Mouse (Mus musculus) embryo, embryonic 9.5 days (tissue): ENCODE data around the gene Fhod1.

Source experiments
- DNase-seq: peaks from one replicate; pipeline ENCODE4 v3.0.0-alpha.2; 2017; ENCODE audit errors: extremely low spot score

Gene Fhod1

GRCm38 (mm10) chr8:105349096-105349771 is 1.5 kb upstream of the Fhod1 start:
- DNase-seq = peak; percentile 69

- DNase-seq = peak; percentile 83
These were observed 820 bp upstream of the Fhod1 start, which contains the start of gene Slc9a5 for GRCm38 (mm10) chr8:105348450-105349095. Slc9a5 (plus strand) TSS chr8:105348843.

DNA sequence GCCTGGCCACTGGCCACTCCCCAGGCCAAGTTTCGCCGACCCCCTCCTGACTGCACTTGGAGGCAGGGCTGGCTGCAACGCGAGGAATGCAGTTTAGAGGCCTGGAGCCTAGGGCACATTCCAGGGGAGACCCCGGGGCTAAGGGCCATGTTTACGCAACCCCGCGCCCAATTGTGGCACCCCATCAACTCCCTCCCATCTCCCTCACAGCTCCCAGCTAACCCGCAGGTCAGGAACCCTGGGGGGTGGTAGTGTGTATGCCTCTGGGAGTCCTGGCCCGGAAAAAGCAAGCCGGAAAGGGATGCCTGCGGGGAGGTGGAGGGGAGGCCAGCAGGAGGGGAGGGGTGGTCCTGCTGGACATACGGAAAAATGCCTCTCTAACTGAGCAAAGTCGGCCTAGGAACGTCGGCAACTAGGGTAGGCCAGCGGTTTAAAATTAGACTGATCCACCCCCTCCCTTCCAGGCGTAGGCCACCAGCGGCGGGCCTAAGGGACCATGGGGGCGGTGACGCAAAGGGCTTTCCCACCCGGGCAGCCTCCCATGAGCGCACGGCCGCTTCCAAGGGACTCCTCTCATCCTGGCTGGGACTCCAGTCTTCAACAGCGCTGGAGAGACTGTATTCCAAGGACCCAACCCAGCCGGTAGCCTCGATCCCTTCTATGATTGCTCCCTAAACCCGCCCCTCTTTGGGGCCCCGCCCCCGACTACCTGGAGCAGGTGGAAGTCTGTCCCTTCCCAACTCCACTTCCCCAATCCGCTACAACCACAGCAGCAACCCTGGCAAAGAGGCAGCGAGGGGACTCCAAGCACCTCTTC is 934 bp downstream of the Fhod1 start:
- DNase-seq = peak; percentile 74

DNA sequence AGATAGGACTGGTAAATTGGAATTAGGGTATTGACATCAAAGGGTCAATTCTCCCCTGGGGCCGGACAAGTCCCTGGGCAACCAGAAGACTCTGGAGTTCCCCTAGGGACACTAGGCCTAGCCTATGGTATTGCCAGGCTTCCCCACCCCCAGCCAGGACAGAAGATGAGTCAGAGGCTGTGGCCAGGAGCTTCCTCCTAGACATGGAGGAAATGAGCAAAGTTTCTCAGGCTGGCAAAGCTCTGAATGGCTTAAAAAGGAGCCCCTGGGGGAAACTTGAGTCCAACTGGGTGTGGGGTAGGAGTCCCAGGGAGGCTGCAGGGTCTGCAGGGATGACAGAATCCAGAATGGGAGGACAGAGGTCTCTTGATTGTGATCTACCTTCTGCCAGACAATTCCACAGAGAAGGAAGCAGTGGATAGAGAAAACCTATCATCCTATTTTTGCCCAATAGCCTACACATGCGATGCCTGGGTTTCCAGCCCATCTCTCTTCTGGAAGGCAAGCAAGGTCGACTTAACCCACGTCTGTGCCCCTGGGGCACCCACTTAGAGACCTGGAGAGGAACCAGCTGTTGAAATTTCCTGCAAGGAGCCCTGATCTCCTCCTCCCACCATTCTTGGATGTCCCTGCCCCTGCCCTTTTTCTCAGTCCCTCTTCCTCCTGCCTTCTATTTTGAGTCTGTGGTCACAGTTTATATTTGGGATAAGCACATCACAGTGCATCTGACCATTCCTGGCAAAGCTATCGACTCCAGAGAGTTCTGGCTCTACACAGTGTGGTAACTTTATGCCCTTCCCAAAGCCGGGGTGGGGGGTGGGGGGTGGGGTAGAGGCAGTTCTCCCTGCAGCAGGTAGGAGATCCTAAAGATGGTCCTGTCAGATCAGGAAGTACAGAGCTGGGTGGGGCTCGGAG is 2.4 kb downstream of the Fhod1 start:
- DNase-seq = no peak

GRCm38 (mm10) chr8:105343791-105344574 is 3.8 kb downstream of the Fhod1 start:
- no peak for DNase-seq

- DNase-seq = no peak
These were observed 5.0 kb downstream of the Fhod1 start for GRCm38 (mm10) chr8:105342768-105343167.

GRCm38 (mm10) chr8:105341399-105341798 is 6.4 kb downstream of the Fhod1 start:
- DNase-seq = no peak

GRCm38 (mm10) chr8:105339886-105340635 is 7.7 kb downstream of the Fhod1 start:
- no peak for DNase-seq

GRCm38 (mm10) chr8:105338992-105339391 is 8.8 kb downstream of the Fhod1 start:
- no peak for DNase-seq

- DNase-seq = no peak
These were observed 11.2 kb downstream of the Fhod1 start for GRCm38 (mm10) chr8:105336373-105337130.

- no peak for DNase-seq
These were observed 15.2 kb downstream of the Fhod1 start for GRCm38 (mm10) chr8:105332523-105332922.

DNA sequence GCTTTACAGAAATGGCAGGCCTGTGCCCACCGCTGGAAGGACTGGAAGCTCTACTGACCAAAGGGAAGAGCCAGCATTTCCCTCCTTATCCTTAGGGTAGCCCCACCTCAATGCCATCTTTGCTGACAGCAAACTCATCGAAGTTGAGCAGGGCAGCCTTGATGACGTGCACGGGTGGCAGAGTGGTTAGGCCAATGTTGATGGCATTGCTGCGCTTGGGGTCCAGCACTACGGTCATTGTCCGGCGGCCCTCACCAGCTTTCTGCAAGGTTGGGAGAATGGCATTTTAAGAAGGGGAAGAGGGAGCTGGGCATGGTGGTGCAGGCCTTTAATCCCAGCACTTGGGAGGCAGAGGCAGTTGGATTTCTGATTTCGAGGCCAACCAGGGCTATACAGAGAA is 15.8 kb downstream of the Fhod1 start:
- DNase-seq = no peak

DNA sequence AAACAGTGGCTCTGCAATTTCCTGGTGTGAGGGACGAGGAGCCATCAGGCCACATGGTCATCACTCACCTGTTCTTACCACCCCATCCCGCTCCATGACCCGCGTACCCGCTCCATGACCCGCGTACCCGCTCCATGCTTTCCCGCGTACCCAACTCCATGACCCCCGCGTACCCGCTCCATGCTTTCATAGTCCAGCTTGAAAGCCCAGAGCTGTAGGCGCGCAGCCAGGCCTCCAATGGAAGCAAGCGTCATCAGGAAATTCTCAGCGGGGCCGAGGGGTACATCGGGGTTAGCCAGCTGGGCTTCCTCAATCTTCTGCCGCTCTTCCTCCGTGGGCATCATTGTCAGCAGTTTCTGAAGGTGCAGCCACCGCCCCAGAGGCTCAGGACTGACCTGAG is 16.3 kb downstream of the Fhod1 start:
- no peak for DNase-seq

DNA sequence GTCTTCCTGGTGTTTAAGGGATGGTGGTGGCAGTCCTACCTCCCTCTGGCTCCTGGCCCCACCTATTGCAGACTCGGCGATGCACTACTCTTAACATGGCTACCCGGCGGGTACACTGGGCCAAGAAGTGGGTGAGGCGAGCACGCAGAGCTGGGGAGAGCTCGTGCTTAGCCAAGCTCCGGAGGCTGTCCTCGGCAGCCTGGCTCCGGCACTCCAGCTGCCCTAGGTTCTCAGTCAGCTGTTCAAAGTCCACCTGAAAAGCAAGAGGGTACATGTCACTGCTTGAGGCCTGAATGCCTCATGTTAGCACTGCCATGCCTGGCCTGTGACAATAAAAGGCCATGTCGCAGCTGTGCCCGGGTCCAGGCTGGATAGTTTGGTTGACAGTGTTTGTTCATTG is 17.4 kb downstream of the Fhod1 start:
- no peak for DNase-seq

DNA sequence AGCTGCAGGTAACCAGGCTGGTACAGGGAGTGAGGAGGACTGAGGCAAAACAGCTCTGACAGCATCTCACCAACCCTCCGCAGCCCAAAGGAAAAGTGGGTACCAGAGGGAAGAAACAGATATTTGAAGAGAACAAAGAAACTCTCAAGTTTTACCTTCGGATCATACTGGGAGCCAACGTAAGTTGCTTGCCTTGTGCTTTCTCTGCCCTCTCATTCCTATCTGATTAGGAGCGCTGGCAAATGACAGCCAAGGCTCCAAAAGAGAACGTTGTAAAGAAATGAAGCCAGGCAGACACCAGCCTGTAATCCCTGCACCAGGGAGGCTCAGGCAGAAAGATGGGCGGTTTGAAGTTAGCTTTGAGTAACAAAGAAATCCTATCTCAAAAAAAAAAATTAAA is 20.8 kb downstream of the Fhod1 start:
- DNase-seq = no peak

DNA sequence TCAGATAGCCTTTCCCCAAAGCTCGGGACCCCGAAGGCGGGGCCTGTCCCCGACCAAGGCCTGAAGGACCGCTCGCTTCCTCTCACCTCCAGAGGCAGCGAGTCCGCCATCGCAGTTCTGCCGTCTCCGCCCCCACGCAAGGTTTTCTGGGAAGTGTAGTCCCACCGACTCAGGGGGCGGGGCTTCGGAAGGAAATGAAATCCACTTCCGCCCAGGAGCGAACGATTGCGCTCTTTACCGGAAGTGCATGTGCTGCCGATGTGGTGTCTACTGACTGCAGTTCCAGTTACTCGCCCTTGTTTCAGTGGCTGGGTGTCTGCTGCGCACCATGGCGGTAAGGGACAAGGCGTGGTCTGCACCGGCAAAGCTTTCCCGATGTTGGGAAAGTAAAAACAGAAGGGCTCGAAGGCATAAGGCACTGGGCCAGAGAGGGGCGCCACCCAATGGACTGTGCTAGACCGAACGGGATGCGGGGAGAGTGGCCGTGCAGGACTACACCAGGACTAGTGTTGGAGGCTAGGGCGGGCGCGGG is 21.5 kb downstream of the Fhod1 start, which contains the start of the genes Lrrc29 and Tmem208:
Gene Lrrc29 (minus strand): TSS at position 138 of the 532 bp plus-strand sequence.
Gene Tmem208 (plus strand): TSS at position 214 of the 532 bp plus-strand sequence.
- DNase-seq = peak; percentile 97

DNA sequence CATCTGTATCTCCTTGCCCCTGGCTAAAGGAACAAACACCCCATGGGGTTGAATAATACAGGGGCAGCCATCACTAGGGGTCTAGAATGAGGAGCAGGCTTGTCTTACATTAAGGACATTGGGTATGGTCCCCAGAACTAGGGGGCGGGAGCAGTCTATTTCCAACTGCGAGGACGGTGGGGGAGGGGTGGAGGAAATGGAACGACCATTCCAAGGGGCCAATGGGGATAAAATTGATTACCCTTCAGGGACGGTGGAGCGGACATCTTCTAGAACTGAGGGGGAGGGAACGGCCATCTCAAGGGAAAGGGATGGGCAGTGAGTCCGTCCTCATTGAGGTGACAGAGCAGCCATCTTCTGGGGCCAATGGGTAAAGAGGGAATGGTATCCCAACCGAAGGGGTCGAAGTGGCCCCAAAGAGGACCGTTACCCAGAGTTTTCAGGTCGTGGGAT is 22.1 kb downstream of the Fhod1 start:
- no peak for DNase-seq

GRCm38 (mm10) chr8:105323183-105323582 is 24.6 kb downstream of the Fhod1 start:
- DNase-seq = no peak
